Mouse (Mus musculus): ENCODE data around the gene Celf5. TPM values are rescaled to one million over a fixed set of nuclear protein-coding genes. Genes with fewer than 3 reads are reported as not detected.

Celf5 gene
- polyA plus RNA-seq, 1 experiment: 345 TPM

GRCm38 (mm10) chr10:81498316-81499249 is 16.1 kb upstream of the Celf5 start:
- no peak for DNase-seq (ENCODE audit: extremely low spot score in 1 of 2, low spot score in 1 of 2)

DNA sequence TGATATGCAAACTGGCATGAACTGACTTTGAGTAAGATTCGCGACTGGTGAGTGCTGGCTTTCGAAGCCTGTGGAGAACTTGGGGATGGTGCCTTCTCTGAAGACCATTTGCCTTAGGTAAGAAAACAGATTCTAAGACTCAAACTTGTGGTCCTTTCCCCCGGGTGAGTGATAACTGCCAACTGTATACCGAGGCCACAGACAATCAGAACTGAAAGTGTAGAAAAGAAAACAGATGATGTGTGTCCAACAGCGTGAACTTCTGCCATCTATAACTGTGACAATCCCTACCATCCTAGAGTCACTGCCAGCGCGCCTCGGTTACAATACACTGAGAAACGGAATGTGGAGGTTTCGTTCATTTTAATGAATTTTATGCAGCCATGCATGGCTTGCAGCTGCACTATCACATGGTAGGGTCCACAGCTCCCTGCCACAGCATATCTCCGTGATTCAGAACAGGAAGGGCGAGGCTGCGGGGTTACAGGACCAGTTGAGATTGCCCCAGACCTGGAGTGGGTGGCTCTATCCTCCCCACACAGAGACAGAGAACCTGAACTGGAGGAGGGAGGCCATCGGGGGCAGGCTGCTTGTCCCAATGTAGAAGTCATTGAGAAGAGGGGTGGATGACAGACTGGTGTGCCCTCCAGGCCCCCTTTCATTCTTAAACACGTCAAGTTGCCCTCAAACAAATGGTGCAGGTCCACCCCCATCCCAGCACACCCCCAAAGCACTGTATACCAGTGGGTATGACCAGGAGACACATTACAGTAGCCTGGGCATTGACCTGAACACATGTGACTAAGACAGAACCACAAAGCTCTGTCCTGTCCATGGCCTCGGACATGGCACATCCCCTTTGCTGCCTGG is 15.1 kb upstream of the Celf5 start:
- DNase-seq (ENCODE audit: extremely low spot score in 1 of 2, low spot score in 1 of 2): no peak

DNA sequence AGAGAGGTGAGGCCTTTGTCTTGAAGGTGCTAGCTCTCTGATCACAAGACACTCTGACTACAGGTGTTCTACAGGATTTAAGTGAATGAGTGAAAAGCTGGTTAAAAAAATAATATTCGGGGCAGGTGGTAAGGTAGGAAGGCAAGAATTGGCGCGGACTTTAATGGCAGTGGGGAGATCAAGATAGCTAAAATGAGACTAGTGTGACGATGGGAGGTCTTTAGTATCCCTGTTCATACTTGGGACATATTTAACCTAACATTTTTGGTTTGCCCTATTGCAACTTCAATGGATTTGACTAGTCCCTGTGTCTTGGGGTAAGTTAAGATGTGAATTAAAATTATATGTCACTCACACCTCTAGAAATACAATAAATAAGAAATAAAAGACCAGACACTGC is 14.5 kb upstream of the Celf5 start:
- DNase-seq (ENCODE audit: extremely low spot score in 1 of 2, low spot score in 1 of 2): no peak

DNA sequence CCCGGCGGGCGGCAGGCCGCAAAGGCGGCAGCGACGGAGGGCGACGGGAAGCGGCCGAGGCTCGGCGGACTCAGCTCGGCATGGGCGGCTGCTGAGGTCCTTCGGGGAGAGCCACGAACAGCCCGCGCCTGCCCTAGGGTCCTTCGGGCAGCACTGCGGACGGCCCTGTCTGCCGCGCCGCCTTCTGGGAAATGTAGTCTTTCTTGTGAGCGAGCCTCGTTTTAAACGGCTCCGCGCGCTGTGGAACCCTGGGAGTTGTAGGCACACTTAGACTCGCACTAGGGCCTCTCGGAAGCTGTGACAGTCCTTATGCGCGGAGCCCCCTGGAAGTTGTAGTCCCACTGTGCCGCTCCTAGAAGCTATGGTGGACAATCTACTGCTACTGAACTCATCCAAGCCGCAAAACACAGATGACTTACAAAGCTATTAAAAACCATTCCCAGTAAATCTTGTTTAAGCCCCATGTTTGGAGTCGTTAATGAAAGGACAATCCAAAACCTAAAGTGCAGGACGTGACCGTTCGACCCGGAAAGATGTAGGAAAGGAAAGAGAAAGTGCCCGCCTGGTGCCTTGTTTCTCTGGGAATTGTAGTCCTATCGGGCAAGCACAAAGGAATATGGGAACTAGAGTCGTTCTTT is 13.9 kb upstream of the Celf5 start, which contains the start of gene Ncln:
TSS of gene Ncln (minus strand) at position 129 of the 638 bp plus-strand sequence.
- DNase-seq (ENCODE audit: extremely low spot score in 1 of 2, low spot score in 1 of 2): peak; percentile 99

DNA sequence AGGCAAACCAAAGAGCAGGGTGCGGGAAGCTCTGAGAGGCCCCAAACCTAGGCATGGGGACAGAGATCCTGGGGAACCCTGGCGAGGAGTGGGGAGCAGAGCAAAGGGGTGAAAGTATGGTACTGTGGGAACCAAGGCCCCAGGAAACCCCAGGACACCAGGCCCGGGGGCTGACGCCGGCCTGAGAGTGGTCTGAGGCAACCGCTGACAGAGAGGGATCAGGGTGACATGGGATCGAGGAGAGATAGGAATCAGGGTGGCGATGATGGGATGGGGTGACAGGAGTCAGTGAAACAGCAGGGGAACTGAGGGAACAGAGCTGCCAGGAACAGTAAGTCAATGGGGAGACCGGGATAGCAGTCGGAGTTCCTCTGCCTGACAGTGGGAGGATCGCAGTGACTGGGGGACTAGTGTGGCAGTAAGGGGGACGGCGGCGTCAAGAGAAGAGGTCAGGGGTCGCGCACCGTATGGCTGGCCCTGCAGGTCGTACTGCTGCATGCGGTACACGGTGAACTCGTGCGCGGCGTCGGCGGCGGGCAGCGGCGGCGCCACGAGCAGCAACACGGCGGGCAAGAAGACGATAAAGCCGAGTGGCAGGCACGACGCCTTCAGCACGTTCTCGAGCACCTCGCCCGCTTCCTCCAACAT is 13.2 kb upstream of the Celf5 start:
- no peak for DNase-seq (ENCODE audit: extremely low spot score in 1 of 2, low spot score in 1 of 2)

GRCm38 (mm10) chr10:81495151-81495550 is 12.6 kb upstream of the Celf5 start:
- DNase-seq (ENCODE audit: extremely low spot score in 1 of 2, low spot score in 1 of 2): no peak

GRCm38 (mm10) chr10:81494260-81495041 is 11.9 kb upstream of the Celf5 start:
- no peak for DNase-seq (ENCODE audit: extremely low spot score in 1 of 2, low spot score in 1 of 2)

DNA sequence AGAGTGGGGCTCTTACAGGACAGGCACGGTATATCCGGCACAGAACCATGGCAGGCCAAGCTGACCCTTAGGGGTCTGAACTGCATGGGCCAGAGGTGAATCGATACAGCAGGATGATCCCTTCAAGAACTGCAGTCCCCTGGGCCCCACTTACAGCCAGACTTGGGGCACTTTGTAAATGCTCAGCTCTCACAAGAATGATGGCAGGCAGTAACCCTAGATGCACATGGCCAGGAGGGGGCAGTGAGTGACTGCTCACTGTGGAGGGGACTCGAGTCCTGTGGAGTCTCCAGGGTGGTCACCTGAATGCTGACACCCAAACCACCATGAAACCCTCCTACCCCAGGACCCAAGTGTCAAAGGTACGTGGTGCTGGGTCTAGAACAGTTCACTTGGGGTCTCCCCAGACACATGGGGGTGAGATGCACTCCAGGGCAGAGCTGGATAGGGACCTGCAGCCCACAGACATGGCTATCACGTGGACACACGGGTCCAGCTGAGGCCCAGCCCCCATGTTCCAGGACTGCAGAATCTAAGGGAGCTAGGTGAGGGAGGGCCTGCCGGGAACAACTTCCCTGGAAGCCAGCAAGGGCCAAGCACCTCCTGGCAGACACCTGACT is 11.2 kb upstream of the Celf5 start:
- no peak for DNase-seq (ENCODE audit: extremely low spot score in 1 of 2, low spot score in 1 of 2)

DNA sequence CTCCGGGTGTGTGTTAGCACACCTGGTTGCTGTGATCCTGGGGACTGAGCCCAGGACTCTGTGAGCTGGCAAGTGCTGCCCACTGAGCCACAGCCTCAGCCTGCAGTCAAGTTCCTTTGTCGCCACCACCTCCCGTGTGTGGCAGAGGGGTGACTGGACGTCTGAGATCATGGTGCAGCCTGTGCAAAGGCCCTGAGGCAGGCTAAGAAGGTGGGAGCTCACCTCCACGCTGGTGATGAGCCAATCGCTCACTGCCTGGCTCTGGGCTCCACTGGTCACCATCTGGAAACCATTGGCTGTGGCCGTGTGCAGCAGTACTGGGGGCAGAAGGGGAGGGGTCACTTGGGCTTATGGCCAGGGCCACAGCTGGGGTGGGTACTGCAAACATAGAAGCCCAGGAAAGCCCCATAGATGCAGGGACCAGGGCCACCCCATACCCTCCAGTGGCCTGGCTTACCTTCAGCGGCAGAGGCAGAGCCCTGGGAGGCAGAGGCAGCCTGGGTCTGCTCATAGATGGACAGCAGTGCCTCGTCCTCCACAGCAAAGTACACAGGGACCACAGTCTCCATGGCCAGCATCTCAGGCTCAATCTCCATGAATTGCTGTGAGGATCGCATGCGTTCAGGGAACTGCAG is 10.2 kb upstream of the Celf5 start:
- DNase-seq (ENCODE audit: extremely low spot score in 1 of 2, low spot score in 1 of 2): no peak

GRCm38 (mm10) chr10:81491018-81491417 is 8.5 kb upstream of the Celf5 start:
- DNase-seq (ENCODE audit: extremely low spot score in 1 of 2, low spot score in 1 of 2): no peak

DNA sequence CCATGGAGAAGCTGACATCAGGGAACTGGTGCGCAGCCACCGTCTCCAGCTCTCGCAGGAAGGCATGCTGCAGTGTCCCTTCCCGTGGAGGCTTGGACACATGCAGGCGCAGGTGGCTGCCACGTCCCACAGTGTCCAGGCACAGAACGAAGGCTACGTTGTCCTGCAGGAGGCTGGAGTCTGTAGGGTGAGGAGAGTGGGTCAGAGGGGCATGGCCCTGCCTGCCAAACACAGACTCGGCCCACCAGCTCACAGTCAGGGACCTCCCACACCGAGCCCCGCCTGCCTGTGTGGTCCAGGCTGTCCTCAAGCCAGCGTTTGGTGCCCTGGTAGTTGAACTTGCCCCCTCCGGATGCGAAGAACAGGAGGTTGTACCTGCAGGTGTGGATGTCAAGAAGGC is 7.4 kb upstream of the Celf5 start:
- no peak for DNase-seq (ENCODE audit: extremely low spot score in 1 of 2, low spot score in 1 of 2)

- no peak for DNase-seq (ENCODE audit: extremely low spot score in 1 of 2, low spot score in 1 of 2)
Observed at GRCm38 (mm10) chr10:81488081-81488480, 5.6 kb upstream of the Celf5 start.

DNA sequence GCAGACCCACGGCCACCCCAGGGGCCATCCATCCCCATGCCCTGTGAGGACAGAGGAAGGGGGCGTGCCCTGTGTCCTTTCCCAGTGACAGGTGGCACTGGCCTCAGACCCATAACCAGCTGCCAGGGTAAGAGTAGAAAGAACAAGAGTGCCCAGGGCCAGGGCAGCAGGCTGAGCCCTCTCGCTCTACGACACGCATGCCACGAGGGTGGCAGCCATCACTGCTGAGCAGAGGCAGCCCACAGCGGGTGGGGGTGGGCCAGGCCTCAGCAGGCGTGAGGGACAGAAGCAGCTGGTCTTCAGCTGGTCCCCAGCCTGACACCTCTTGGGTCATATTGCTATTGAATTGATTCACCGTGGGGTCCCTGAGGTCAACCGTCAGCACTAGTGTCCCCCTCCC is 4.0 kb upstream of the Celf5 start:
- DNase-seq (ENCODE audit: extremely low spot score in 1 of 2, low spot score in 1 of 2): no peak

DNA sequence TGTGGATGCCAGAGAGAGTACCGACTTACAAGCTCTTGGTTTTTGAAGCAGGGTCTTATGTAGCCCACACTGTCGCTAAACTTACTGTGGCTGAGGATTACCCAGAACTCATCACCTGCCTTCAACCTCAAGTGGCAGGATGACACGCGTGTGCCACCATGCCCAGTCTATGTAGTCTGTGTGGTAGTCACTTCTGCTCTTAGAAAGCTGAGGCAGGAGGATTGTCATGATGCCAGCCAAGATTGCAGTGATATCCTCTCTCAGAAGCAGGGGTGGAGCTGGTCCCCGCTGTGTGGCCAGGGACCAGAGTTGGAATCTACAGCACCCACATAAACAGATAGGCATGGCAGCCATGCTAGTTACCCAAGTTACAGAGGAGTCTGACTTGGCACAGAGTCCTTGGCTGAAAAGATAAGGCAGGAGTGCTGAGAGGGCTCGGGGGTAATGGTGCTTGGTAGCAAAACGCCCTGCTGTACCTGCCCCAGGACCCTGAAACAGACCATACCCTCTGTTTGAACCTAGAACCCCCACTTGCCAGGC is 3.0 kb upstream of the Celf5 start:
- DNase-seq (ENCODE audit: extremely low spot score in 1 of 2, low spot score in 1 of 2): no peak

DNA sequence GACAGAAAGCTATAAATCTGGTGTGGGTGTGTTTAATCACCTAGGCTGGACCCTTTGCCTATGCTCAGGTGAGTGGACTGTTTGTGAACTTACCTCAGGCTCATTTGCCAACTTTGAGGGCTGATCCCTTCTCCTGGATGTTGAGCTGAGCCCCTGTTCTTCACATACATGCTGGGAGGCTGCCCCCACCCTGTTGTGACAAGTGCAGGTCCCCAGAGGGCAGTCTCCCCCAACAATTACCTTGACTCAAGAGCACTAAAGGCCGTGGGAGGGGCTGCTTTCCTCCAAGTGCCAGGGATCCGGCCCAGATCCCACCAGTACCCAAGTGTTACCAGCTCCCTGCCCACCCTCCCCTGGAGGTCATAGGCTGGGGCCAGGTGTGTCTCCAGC is 2.5 kb upstream of the Celf5 start:
- DNase-seq (ENCODE audit: extremely low spot score in 1 of 2, low spot score in 1 of 2): no peak

DNA sequence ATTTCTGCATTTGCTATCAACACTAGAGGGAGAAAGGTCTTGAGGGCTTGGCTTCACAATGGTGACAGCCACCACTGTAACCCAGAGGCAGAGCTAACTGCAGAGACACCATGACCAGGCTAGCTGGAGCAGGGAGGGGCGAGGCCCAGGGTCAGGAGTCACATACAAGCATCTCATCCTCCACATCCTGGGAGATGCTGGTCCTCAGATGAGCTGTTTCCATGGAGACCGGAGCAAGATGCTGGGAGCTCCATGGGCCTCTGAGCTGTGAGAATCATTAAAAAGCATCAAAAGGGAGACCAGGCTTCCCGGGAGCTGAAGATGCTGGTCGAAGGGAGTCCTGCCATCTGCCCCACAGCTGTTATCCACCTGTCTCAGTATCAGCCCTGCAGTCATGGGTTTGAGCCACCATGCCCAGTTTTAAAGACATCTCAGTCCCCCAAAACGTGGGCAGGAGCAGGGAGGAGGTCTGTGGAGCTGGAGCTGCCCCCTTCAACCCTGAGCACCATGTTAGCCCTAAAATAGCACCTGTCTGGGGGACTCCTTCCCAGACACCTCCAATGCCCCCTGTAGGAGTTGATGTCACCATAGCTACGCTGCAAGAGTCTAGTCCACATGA is 2.0 kb upstream of the Celf5 start:
- no peak for DNase-seq (ENCODE audit: extremely low spot score in 1 of 2, low spot score in 1 of 2)

- DNase-seq (ENCODE audit: extremely low spot score in 1 of 2, low spot score in 1 of 2): peak in 1 of 2 experiments; percentile 68
Observed at GRCm38 (mm10) chr10:81483983-81484382, 1.5 kb upstream of the Celf5 start.
